19 mouse cellular contexts compared by ENCODE assay signal in genomic region chr11:53107706-53108105, GRCm38 (mm10).
DNase-seq lines count a peak whose midpoint lies in the region; ATAC-seq and TF ChIP-seq lines count a peak whose summit lies in the region.
"Had no signal": no experiment of that assay in that cellular context is flagged by ENCODE, and none has a peak within 500 bp of the region (broad histone marks: within the 10 kb centered on the region; RNA-seq: fewer than 3 reads in every experiment).

No protein-coding gene starts in this region.

- no peak overlapping the region for H3K9ac ChIP-seq in midbrain, postnatal 0 days (replicated peaks; ENCODE audit: low read length, poor library complexity, severe bottlenecking)
- no peak overlapping the region for H3K9ac ChIP-seq in midbrain, embryonic 16.5 days (ENCODE audit: low read depth, low read length)
- H3K9ac ChIP-seq: hindbrain, embryonic 12.5 days; neural tube, embryonic 13.5 days had no signal

- no peak overlapping the region for H3K4me3 ChIP-seq in midbrain, postnatal 0 days (ENCODE audit: low read depth, low read length)
- H3K4me3 ChIP-seq in midbrain, embryonic 16.5 days (ENCODE audit: low read depth, low read length): no peak overlapping the region
- H3K4me3 ChIP-seq in small intestine, adult 2 months (ENCODE audit: low read depth, low read length): no peak overlapping the region
- H3K4me3 ChIP-seq: forebrain, embryonic 10.5 days; hindbrain, embryonic 12.5 days; megakaryocyte, embryonic 14.5 days; neural tube, embryonic 13.5 days had no signal

- TF ChIP-seq CTCF in midbrain, postnatal 0 days (IDR thresholded peaks at IDR 0.05): no peak
- no peak for TF ChIP-seq CTCF in small intestine, adult 2 months (IDR thresholded peaks at IDR 0.05; ENCODE audit: extremely low read depth, insufficient read length, insufficient replicate concordance, low read depth, low read length)

- H3K27me3 ChIP-seq in midbrain, postnatal 0 days (ENCODE audit: insufficient read depth, low read length): no peaks in the 10 kb centered on the region
- H3K27me3 ChIP-seq in midbrain, embryonic 16.5 days (ENCODE audit: control insufficient read depth, insufficient read depth, low read depth, low read length): no peaks in the 10 kb centered on the region
- H3K27me3 ChIP-seq in small intestine, adult 2 months (ENCODE audit: control insufficient read depth, insufficient read depth, low read length): no peaks in the 10 kb centered on the region
- H3K27me3 ChIP-seq: hindbrain, embryonic 12.5 days; neural tube, embryonic 13.5 days had no signal

- TF ChIP-seq POLR2A in small intestine, adult 2 months (IDR thresholded peaks at IDR 0.05; ENCODE audit: low read depth, low read length): no peak

- ATAC-seq in cerebellum, adult (ENCODE audit: insufficient number of reproducible peaks, low FRiP score, low TSS enrichment): peak; percentile 61; the same call in 1 of the 2 replicates
- no peak for ATAC-seq in midbrain, postnatal 0 days (ENCODE audit: low FRiP score)
- no peak for ATAC-seq in midbrain, embryonic 16.5 days
- no peak for ATAC-seq in CD4-positive, CD25-positive, alpha-beta regulatory T cell, adult 4 months

- H3K9me3 ChIP-seq in midbrain, postnatal 0 days (ENCODE audit: low read length): no peaks in the 10 kb centered on the region
- no peaks in the 10 kb centered on the region for H3K9me3 ChIP-seq in midbrain, embryonic 16.5 days (replicated peaks; ENCODE audit: control insufficient read depth, low read length, poor library complexity, severe bottlenecking)
- H3K9me3 ChIP-seq: forebrain, embryonic 10.5 days; hindbrain, embryonic 12.5 days; megakaryocyte, embryonic 14.5 days; neural tube, embryonic 13.5 days had no signal

- no peak overlapping the region for H3K4me2 ChIP-seq in midbrain, postnatal 0 days (ENCODE audit: low read depth, low read length, poor library complexity, severe bottlenecking)
- no peak overlapping the region for H3K4me2 ChIP-seq in midbrain, embryonic 16.5 days (ENCODE audit: low read length)
- H3K4me2 ChIP-seq: hindbrain, embryonic 12.5 days; neural tube, embryonic 13.5 days had no signal

- no peak overlapping the region for H3K27ac ChIP-seq in midbrain, postnatal 0 days (ENCODE audit: low read depth, low read length)
- no peak overlapping the region for H3K27ac ChIP-seq in midbrain, embryonic 16.5 days (ENCODE audit: low read length)
- peak overlapping the region; percentile 12; the same call in 1 of the 2 replicates for H3K27ac ChIP-seq in small intestine, adult 2 months (ENCODE audit: insufficient read depth, low read depth, low read length)
- H3K27ac ChIP-seq: forebrain, embryonic 10.5 days; hindbrain, embryonic 12.5 days; neural tube, embryonic 13.5 days had no signal

- no peak for DNase-seq in cerebellum, postnatal 4 days (ENCODE audit: low spot score in 2 of 2)
- DNase-seq in midbrain, postnatal 0 days (ENCODE audit: low spot score): peak; percentile 40
- peak; percentile 66 to 70 for DNase-seq in cerebellum, postnatal 36 days
- no peak for DNase-seq in gastrocnemius, postnatal 4 days (ENCODE audit: low spot score in 2 of 2)
- DNase-seq: adrenal gland, postnatal 10 days; gastrocnemius, postnatal 14 days; kidney, adult 11 months; kidney, postnatal 14 days; lung, postnatal 14 days; right cerebral cortex, postnatal 4 days; thymus, postnatal 4 days had no signal

- no peaks in the 10 kb centered on the region for H3K4me1 ChIP-seq in midbrain, postnatal 0 days (ENCODE audit: insufficient read depth, low read length)
- H3K4me1 ChIP-seq in midbrain, embryonic 16.5 days (ENCODE audit: control insufficient read depth, insufficient read depth, low read length): no peaks in the 10 kb centered on the region; the same call in 1 of the 2 replicates
- H3K4me1 ChIP-seq in small intestine, adult 2 months (ENCODE audit: control insufficient read depth, insufficient read depth, insufficient read length, low read length): peaks cover 18% of the 10 kb centered on the region; the same call in 1 of the 2 replicates

- no peaks in the 10 kb centered on the region for H3K36me3 ChIP-seq in midbrain, postnatal 0 days (ENCODE audit: insufficient read depth, low read length)
- no peaks in the 10 kb centered on the region for H3K36me3 ChIP-seq in midbrain, embryonic 16.5 days (ENCODE audit: control insufficient read depth, insufficient read depth, low read length)
- no peaks in the 10 kb centered on the region for H3K36me3 ChIP-seq in small intestine, adult 2 months (ENCODE audit: control insufficient read depth, insufficient read depth, low read length)
- H3K36me3 ChIP-seq: forebrain, embryonic 10.5 days; hindbrain, embryonic 12.5 days; neural tube, embryonic 13.5 days had no signal

- 76% methylated on average over 5 of the region's 5 CpGs for WGBS in midbrain, postnatal 0 days
- WGBS in midbrain, embryonic 16.5 days: 70% methylated on average over 5 of the region's 5 CpGs
- 33% methylated on average over 5 of the region's 5 CpGs for WGBS in small intestine, adult 2 months

Comparison
In these comparisons a context has a peak if more than half of its experiments do, and no peak if none do; other contexts are left out.
1. DNase-seq: peak in midbrain, postnatal 0 days (single experiment) and cerebellum, postnatal 36 days (2 of 2); none in cerebellum, postnatal 4 days (0 of 2) and gastrocnemius, postnatal 4 days (0 of 2).